Comparison of ENCODE assay signal across 10 mouse cellular contexts in the genomic region with DNA sequence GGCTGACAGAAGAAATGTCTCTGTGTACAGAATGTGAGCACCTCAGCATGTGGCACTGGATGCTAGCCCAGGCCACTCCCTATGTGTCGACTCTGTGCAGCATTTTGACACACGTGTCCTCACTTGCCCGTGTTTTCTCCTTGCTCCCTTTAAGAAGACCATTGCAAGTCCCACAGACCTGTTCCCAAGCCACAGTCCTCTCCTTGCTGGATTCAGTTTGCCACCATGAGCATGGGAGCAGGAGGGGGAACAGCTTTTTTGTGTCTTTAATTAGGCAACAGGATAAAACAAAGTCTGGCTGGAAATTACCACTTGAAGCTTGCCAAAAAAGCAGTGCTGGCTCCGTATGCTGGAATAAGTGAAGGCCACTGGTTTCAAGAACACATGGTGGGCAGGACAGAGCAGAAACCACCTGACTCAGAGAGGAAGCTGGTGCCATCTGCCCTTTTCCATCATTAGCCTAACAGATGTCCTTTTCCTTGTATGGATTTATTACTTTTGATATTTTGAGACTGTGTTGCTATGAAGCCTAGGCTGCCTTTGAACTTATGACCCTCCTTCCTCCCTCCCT. TPM values are rescaled to one million over a fixed set of nuclear protein-coding genes. Genes with fewer than 3 reads are reported as not detected.
DNase-seq lines count a peak whose midpoint lies in the region; ATAC-seq lines count a peak whose summit lies in the region.
"Had no signal": no experiment of that assay in that cellular context is flagged by ENCODE, and none has a peak within 500 bp of the region (broad histone marks: within the 10 kb centered on the region; RNA-seq: fewer than 3 reads in every experiment).

No protein-coding gene starts in this region.

- DNase-seq in adrenal gland, adult 2 months: peak; percentile 64
- DNase-seq in adrenal gland, postnatal 4 days (ENCODE audit: low spot score in 2 of 2): no peak
- DNase-seq in lung, postnatal 10 days: peak; percentile 27
- DNase-seq in lung, adult 18-20 months: no peak
- peak; percentile 88 for DNase-seq in cerebellum, postnatal 14 days
- no peak for DNase-seq in limb, embryonic 10.5 days (ENCODE audit: low spot score)
- DNase-seq in kidney, adult 8-10 months: no peak
- DNase-seq: liver, embryonic 13.5 days had no signal

- 54% methylated on average over 4 of the region's 4 CpGs for WGBS in limb, embryonic 10.5 days

- no peak for ATAC-seq in inflammation-experienced regulatory T-cells, adult 6 months

- H3K36me3 ChIP-seq in limb, embryonic 10.5 days: peaks cover 45% of the 10 kb centered on the region

- no peaks in the 10 kb centered on the region for H3K9me3 ChIP-seq in limb, embryonic 10.5 days (replicated peaks)
- H3K9me3 ChIP-seq: liver, embryonic 13.5 days had no signal

- peak overlapping the region; percentile 73 for H3K27ac ChIP-seq in limb, embryonic 10.5 days
- H3K27ac ChIP-seq: liver, embryonic 13.5 days had no signal

- H3K27me3 ChIP-seq in limb, embryonic 10.5 days (ENCODE audit: low read depth, poor library complexity, severe bottlenecking): no peaks in the 10 kb centered on the region
- H3K27me3 ChIP-seq: liver, embryonic 13.5 days had no signal

- peaks cover 63% of the 10 kb centered on the region for H3K4me1 ChIP-seq in limb, embryonic 10.5 days

- 0 out of 2 replicates have a peak overlapping the region, but pooled peaks have one; percentile 5 for H3K4me3 ChIP-seq in limb, embryonic 10.5 days
- H3K4me3 ChIP-seq: liver, embryonic 13.5 days had no signal

RNA-seq across cellular contexts. Expression of gene Glod4, which starts 12.0 kb away (rescaled TPM):
- 10 to 100 TPM; 76.3 to 86.1 TPM for total RNA-seq in adrenal gland, adult 2 months (2021)
- polyA plus RNA-seq in adrenal gland, adult 2 months (2012; rRNA removed): 1.7 TPM in 2 replicates
- total RNA-seq in adrenal gland, postnatal 4 days (2021): 100 to 1,000 TPM in 1 of 2 experiments, 10 to 100 TPM in 1; 85.6 to 109 TPM
- 139 and 140 TPM in 2 replicates for polyA plus RNA-seq in limb, embryonic 10.5 days (2016; fragmentation: Nextera tagmentation; extraction: Ambion mirVana)
- 100 to 1,000 TPM in 1 of 3 experiments, 10 to 100 TPM in 2; 83.0 to 101 (median 84.6) TPM for polyA plus RNA-seq in inflammation-experienced regulatory T-cells, adult 6 months (2017; shearing (Covaris generic))

RNA-seq across cellular contexts. Expression of gene Mrm3, which starts 12.0 kb away (rescaled TPM):
- total RNA-seq in adrenal gland, adult 2 months (2021): 10 to 100 TPM; 18.1 to 21.3 TPM
- polyA plus RNA-seq in adrenal gland, adult 2 months (2012; rRNA removed): 10.4 and 13.0 TPM in 2 replicates
- total RNA-seq in adrenal gland, postnatal 4 days (2021): 10 to 100 TPM; 21.3 to 22.1 TPM
- 29.5 and 33.0 TPM in 2 replicates for polyA plus RNA-seq in limb, embryonic 10.5 days (2016; fragmentation: Nextera tagmentation; extraction: Ambion mirVana)
- 10 to 100 TPM in 2 of 3 experiments, 1 to 10 TPM in 1; 9.4 to 14.2 (median 12.9) TPM for polyA plus RNA-seq in inflammation-experienced regulatory T-cells, adult 6 months (2017; shearing (Covaris generic))

RNA-seq across cellular contexts. Expression of gene Gemin4, which starts 38.1 kb away (rescaled TPM):
- total RNA-seq in adrenal gland, adult 2 months (2021): 1 to 10 TPM; 5.4 to 9.1 TPM
- 4.5 and 5.9 TPM in 2 replicates for polyA plus RNA-seq in adrenal gland, adult 2 months (2012; rRNA removed)
- 10 to 100 TPM in 1 of 2 experiments, 1 to 10 TPM in 1; 9.6 to 10.3 TPM for total RNA-seq in adrenal gland, postnatal 4 days (2021)
- 59.4 and 60.3 TPM in 2 replicates for polyA plus RNA-seq in limb, embryonic 10.5 days (2016; fragmentation: Nextera tagmentation; extraction: Ambion mirVana)
- 10 to 100 TPM in 2 of 3 experiments, 1 to 10 TPM in 1; 8.3 to 13.4 (median 11.0) TPM for polyA plus RNA-seq in inflammation-experienced regulatory T-cells, adult 6 months (2017; shearing (Covaris generic))

RNA-seq across cellular contexts. Expression of gene Dbil5, which starts 38.1 kb away (rescaled TPM):
- total RNA-seq in adrenal gland, adult 2 months (2021): under 1 TPM; 0.72 to 0.73 TPM
- polyA plus RNA-seq in adrenal gland, adult 2 months (2012; rRNA removed): 0.97 TPM in 1 of 2 replicates, not detected in the other
- total RNA-seq in adrenal gland, postnatal 4 days (2021): under 1 TPM in 1 of 2 experiments, not detected in 1; 0.59 TPM
- polyA plus RNA-seq in limb, embryonic 10.5 days (2016; fragmentation: Nextera tagmentation; extraction: Ambion mirVana): 0.26 and 0.38 TPM in 2 replicates
- polyA plus RNA-seq in inflammation-experienced regulatory T-cells, adult 6 months (2017; shearing (Covaris generic)): 1 to 10 TPM in 1 of 3 experiments, not detected in 2; 1.0 TPM
- total RNA-seq: gastrocnemius, adult 8-10 months had no signal

Comparison
In these comparisons a context has a peak if more than half of its experiments do, and no peak if none do; other contexts are left out.
1. DNase-seq: peak in adrenal gland, adult 2 months (single experiment), lung, postnatal 10 days (single experiment) and cerebellum, postnatal 14 days (2 of 2); none in adrenal gland, postnatal 4 days (0 of 2), lung, adult 18-20 months (0 of 2), limb, embryonic 10.5 days (single experiment) and kidney, adult 8-10 months (0 of 2).
2. RNA of gene Glod4, which starts 12.0 kb away (polyA plus RNA-seq): 139 to 140 TPM in limb, embryonic 10.5 days and 83.0 to 101 TPM in inflammation-experienced regulatory T-cells, adult 6 months; 1.7 TPM in adrenal gland, adult 2 months; every median in the first group is over 10 times any median in the second.